Comparison of ENCODE assay signal across 11 mouse cellular contexts in genomic region chr12:74056162-74056561, GRCm38 (mm10). TPM values are rescaled to one million over a fixed set of nuclear protein-coding genes. Genes with fewer than 3 reads are reported as not detected.
A peak's percentile ranks its signal among the peaks of the same experiment; 100 is the strongest.
DNase-seq lines count a peak whose midpoint lies in the region; ATAC-seq and TF ChIP-seq lines count a peak whose summit lies in the region.
"Had no signal": no experiment of that assay in that cellular context is flagged by ENCODE, and none has a peak within 500 bp of the region (broad histone marks: within the 10 kb centered on the region; RNA-seq: fewer than 3 reads in every experiment).

No protein-coding gene starts in this region.

- H3K27ac ChIP-seq in forebrain, embryonic 12.5 days, result no peak overlapping the region
- no peak overlapping the region for H3K27ac ChIP-seq in forebrain, embryonic 16.5 days (ENCODE audit: low read length)
- no peak overlapping the region for H3K27ac ChIP-seq in kidney, postnatal 0 days
- no peak overlapping the region for H3K27ac ChIP-seq in kidney, embryonic 16.5 days (ENCODE audit: low read length)
- no peak overlapping the region for H3K27ac ChIP-seq in neural tube, embryonic 13.5 days (replicated peaks)
- no peak overlapping the region for H3K27ac ChIP-seq in stomach, postnatal 0 days (replicated peaks)
- H3K27ac ChIP-seq: embryonic facial prominence, embryonic 13.5 days; limb, embryonic 15.5 days; stomach, embryonic 15.5 days had no signal

- peak; percentile 46; the same call in 1 of the 2 replicates for ATAC-seq in forebrain, embryonic 12.5 days (ENCODE audit: low FRiP score)
- ATAC-seq in forebrain, embryonic 16.5 days, result no peak
- ATAC-seq in kidney, postnatal 0 days (replicated peaks; ENCODE audit: low FRiP score, low read depth), result 0 out of 2 replicates have a peak, but pooled peaks have one; percentile 40
- ATAC-seq in kidney, embryonic 16.5 days (ENCODE audit: low FRiP score, low TSS enrichment), result no peak
- peak; percentile 28; the same call in 1 of the 2 replicates for ATAC-seq in neural tube, embryonic 13.5 days (ENCODE audit: low read depth)
- peak; percentile 94 for ATAC-seq in stomach, postnatal 0 days (ENCODE audit: low FRiP score, low TSS enrichment)
- ATAC-seq in frontal cortex, adult (ENCODE audit: low TSS enrichment), result no peak

- no peak overlapping the region for H3K4me3 ChIP-seq in forebrain, embryonic 12.5 days (replicated peaks)
- H3K4me3 ChIP-seq in forebrain, embryonic 16.5 days (replicated peaks; ENCODE audit: low read length), result no peak overlapping the region
- H3K4me3 ChIP-seq in kidney, postnatal 0 days (replicated peaks; ENCODE audit: low read depth, low read length), result no peak overlapping the region
- no peak overlapping the region for H3K4me3 ChIP-seq in kidney, embryonic 16.5 days (ENCODE audit: low read length)
- H3K4me3 ChIP-seq in neural tube, embryonic 13.5 days, result no peak overlapping the region
- no peak overlapping the region for H3K4me3 ChIP-seq in stomach, postnatal 0 days (ENCODE audit: low read depth, low read length)
- H3K4me3 ChIP-seq: embryonic facial prominence, embryonic 13.5 days; limb, embryonic 15.5 days; stomach, embryonic 15.5 days had no signal

- no peak for TF ChIP-seq EP300 in stomach, postnatal 0 days (optimal IDR thresholded peaks at IDR 0.05)

- no peak for DNase-seq in kidney, postnatal 0 days (ENCODE audit: low spot score)
- no peak for DNase-seq in neural tube, embryonic 10.5 days (ENCODE audit: extremely low spot score, low spot score)
- peak; percentile 52 for DNase-seq in stomach, postnatal 0 days (ENCODE audit: low spot score)

- no peak overlapping the region for H3K9ac ChIP-seq in forebrain, embryonic 12.5 days
- no peak overlapping the region for H3K9ac ChIP-seq in forebrain, embryonic 16.5 days (replicated peaks; ENCODE audit: low read depth, low read length)
- no peak overlapping the region for H3K9ac ChIP-seq in kidney, postnatal 0 days (ENCODE audit: low read depth, low read length)
- H3K9ac ChIP-seq in kidney, embryonic 16.5 days (replicated peaks; ENCODE audit: low read length), result no peak overlapping the region
- no peak overlapping the region for H3K9ac ChIP-seq in neural tube, embryonic 13.5 days
- H3K9ac ChIP-seq in stomach, postnatal 0 days (ENCODE audit: low read length), result no peak overlapping the region
- H3K9ac ChIP-seq: embryonic facial prominence, embryonic 13.5 days; limb, embryonic 15.5 days; stomach, embryonic 15.5 days had no signal

- no peaks in the 10 kb centered on the region for H3K4me1 ChIP-seq in forebrain, embryonic 12.5 days
- H3K4me1 ChIP-seq in forebrain, embryonic 16.5 days (replicated peaks; ENCODE audit: control insufficient read depth, insufficient read depth, low read length), result peaks cover 6% of the 10 kb centered on the region; the same call in 1 of the 2 replicates
- H3K4me1 ChIP-seq in kidney, postnatal 0 days (replicated peaks; ENCODE audit: insufficient read depth, low read length), result no peaks in the 10 kb centered on the region
- no peaks in the 10 kb centered on the region for H3K4me1 ChIP-seq in kidney, embryonic 16.5 days (ENCODE audit: insufficient read depth, low read length)
- 0 out of 2 replicates have a peak, but pooled peaks cover 6% of the 10 kb centered on the region for H3K4me1 ChIP-seq in neural tube, embryonic 13.5 days (replicated peaks)
- H3K4me1 ChIP-seq in stomach, postnatal 0 days (replicated peaks; ENCODE audit: control insufficient read depth, insufficient read depth), result no peaks in the 10 kb centered on the region
- H3K4me1 ChIP-seq: embryonic facial prominence, embryonic 13.5 days; limb, embryonic 15.5 days; stomach, embryonic 15.5 days had no signal

- WGBS in forebrain, embryonic 12.5 days, result 96% methylated on average over 2 of the region's 2 CpGs
- WGBS in forebrain, embryonic 16.5 days, result 59% methylated on average over 2 of the region's 2 CpGs
- WGBS in kidney, postnatal 0 days, result 59% methylated on average over 2 of the region's 2 CpGs
- 71% methylated on average over 2 of the region's 2 CpGs for WGBS in kidney, embryonic 16.5 days
- 60% methylated on average over 2 of the region's 2 CpGs for WGBS in neural tube, embryonic 13.5 days
- 54% methylated on average over 2 of the region's 2 CpGs for WGBS in stomach, postnatal 0 days

- H3K27me3 ChIP-seq in forebrain, embryonic 12.5 days, result no peaks in the 10 kb centered on the region
- H3K27me3 ChIP-seq in forebrain, embryonic 16.5 days (replicated peaks; ENCODE audit: control insufficient read depth, insufficient read depth, low read length), result no peaks in the 10 kb centered on the region
- H3K27me3 ChIP-seq in kidney, postnatal 0 days (ENCODE audit: insufficient read depth, low read length), result no peaks in the 10 kb centered on the region
- no peaks in the 10 kb centered on the region for H3K27me3 ChIP-seq in kidney, embryonic 16.5 days (ENCODE audit: insufficient read depth, low read length)
- H3K27me3 ChIP-seq in neural tube, embryonic 13.5 days, result peaks cover 3% of the 10 kb centered on the region; the same call in 1 of the 2 replicates
- no peaks in the 10 kb centered on the region for H3K27me3 ChIP-seq in stomach, postnatal 0 days (ENCODE audit: control insufficient read depth, insufficient read depth, low read length)
- H3K27me3 ChIP-seq: embryonic facial prominence, embryonic 13.5 days; limb, embryonic 15.5 days; stomach, embryonic 15.5 days had no signal

- H3K4me2 ChIP-seq in forebrain, embryonic 12.5 days, result no peak overlapping the region
- no peak overlapping the region for H3K4me2 ChIP-seq in forebrain, embryonic 16.5 days (ENCODE audit: low read length)
- H3K4me2 ChIP-seq in kidney, postnatal 0 days (ENCODE audit: low read length), result no peak overlapping the region
- H3K4me2 ChIP-seq in kidney, embryonic 16.5 days (replicated peaks; ENCODE audit: low read depth, low read length), result no peak overlapping the region
- H3K4me2 ChIP-seq in neural tube, embryonic 13.5 days, result no peak overlapping the region
- H3K4me2 ChIP-seq in stomach, postnatal 0 days (replicated peaks; ENCODE audit: low read depth), result no peak overlapping the region
- H3K4me2 ChIP-seq: embryonic facial prominence, embryonic 13.5 days; limb, embryonic 15.5 days; stomach, embryonic 15.5 days had no signal

- no peak for TF ChIP-seq CTCF in kidney, postnatal 0 days (IDR thresholded peaks at IDR 0.05; ENCODE audit: low read depth)
- TF ChIP-seq CTCF in stomach, postnatal 0 days (IDR thresholded peaks at IDR 0.05; ENCODE audit: low read depth), result no peak

- H3K9me3 ChIP-seq in forebrain, embryonic 12.5 days, result no peaks in the 10 kb centered on the region
- H3K9me3 ChIP-seq in forebrain, embryonic 16.5 days (ENCODE audit: control insufficient read depth, low read length), result no peaks in the 10 kb centered on the region
- H3K9me3 ChIP-seq in kidney, postnatal 0 days (replicated peaks; ENCODE audit: low read length), result no peaks in the 10 kb centered on the region
- H3K9me3 ChIP-seq in kidney, embryonic 16.5 days (ENCODE audit: low read length), result no peaks in the 10 kb centered on the region
- no peaks in the 10 kb centered on the region for H3K9me3 ChIP-seq in neural tube, embryonic 13.5 days
- no peaks in the 10 kb centered on the region for H3K9me3 ChIP-seq in stomach, postnatal 0 days (ENCODE audit: control insufficient read depth, low read length)
- H3K9me3 ChIP-seq: embryonic facial prominence, embryonic 13.5 days; limb, embryonic 15.5 days; stomach, embryonic 15.5 days had no signal

- no peaks in the 10 kb centered on the region for H3K36me3 ChIP-seq in forebrain, embryonic 12.5 days (replicated peaks)
- no peaks in the 10 kb centered on the region for H3K36me3 ChIP-seq in forebrain, embryonic 16.5 days (ENCODE audit: control insufficient read depth, insufficient read depth)
- H3K36me3 ChIP-seq in kidney, postnatal 0 days (ENCODE audit: insufficient read depth, low read length), result no peaks in the 10 kb centered on the region
- no peaks in the 10 kb centered on the region for H3K36me3 ChIP-seq in kidney, embryonic 16.5 days (ENCODE audit: insufficient read depth, low read length)
- no peaks in the 10 kb centered on the region for H3K36me3 ChIP-seq in neural tube, embryonic 13.5 days
- no peaks in the 10 kb centered on the region for H3K36me3 ChIP-seq in stomach, postnatal 0 days (ENCODE audit: control insufficient read depth, insufficient read depth, low read length)
- H3K36me3 ChIP-seq: embryonic facial prominence, embryonic 13.5 days; limb, embryonic 15.5 days; stomach, embryonic 15.5 days had no signal

RNA-seq across cellular contexts. Expression of gene Syt16, which starts 58.7 kb away (rescaled TPM):
- 12.1 and 14.5 TPM in 2 replicates for polyA plus RNA-seq in forebrain, embryonic 12.5 days (2016; fragmentation: Nextera tagmentation; extraction: Ambion mirVana)
- polyA plus RNA-seq in forebrain, embryonic 16.5 days (2015; fragmentation: Nextera tagmentation; extraction: Ambion mirVana), result 80.6 and 81.0 TPM in 2 replicates
- 0.36 and 0.67 TPM in 2 replicates for polyA plus RNA-seq in kidney, postnatal 0 days (2015; fragmentation: Nextera tagmentation; extraction: Ambion mirVana)
- polyA plus RNA-seq in kidney, embryonic 16.5 days (2015; fragmentation: Nextera tagmentation; extraction: Ambion mirVana), result 1.1 and 1.4 TPM in 2 replicates
- polyA plus RNA-seq in neural tube, embryonic 13.5 days (2015; fragmentation: Nextera tagmentation; extraction: Ambion mirVana), result 46.6 and 50.2 TPM in 2 replicates
- polyA plus RNA-seq in stomach, postnatal 0 days (2015; fragmentation: Nextera tagmentation; extraction: Ambion mirVana), result 11.0 and 11.2 TPM in 2 replicates

Comparison
In these comparisons a context has a peak if more than half of its experiments do, and no peak if none do; other contexts are left out.
1. ATAC-seq: peak in forebrain, embryonic 12.5 days (single experiment), kidney, postnatal 0 days (single experiment), neural tube, embryonic 13.5 days (single experiment) and stomach, postnatal 0 days (single experiment); none in forebrain, embryonic 16.5 days (single experiment), kidney, embryonic 16.5 days (single experiment) and frontal cortex, adult (single experiment).